Mouse (Mus musculus) heart, embryonic 11.5 days (tissue): ENCODE results near the gene Rbm47. TPM values are rescaled to one million over a fixed set of nuclear protein-coding genes. Genes with fewer than 3 reads are reported as not detected.

Experiments
- ATAC-seq: fragments of 200-750 bp; cut with Nextera tagmentation; replicated peaks from 2 replicates; pipeline ENCODE4 v1.8.0; 2017; ENCODE audit warnings: moderate library complexity; ENCODE audit not compliant: insufficient number of reproducible peaks, low FRiP score, low TSS enrichment
- H3K27ac ChIP-seq: fragments of 300-500 bp; sonication (generic); 2 replicates; pipeline ENCODE4 v1.5.1; 2014; ENCODE audit warnings: mild to moderate bottlenecking, low read depth, low read length
- H3K27me3 ChIP-seq: fragments of 300-500 bp; sonication (generic); 2 replicates; pipeline ENCODE4 v1.6.1; 2014; ENCODE audit warnings: mild to moderate bottlenecking, low read length, mixed read lengths; ENCODE audit not compliant: control insufficient read depth, insufficient read depth
- H3K36me3 ChIP-seq: fragments of 300-500 bp; sonication (generic); 2 replicates; pipeline ENCODE4 v1.6.1; 2014; ENCODE audit warnings: mild to moderate bottlenecking, low read length, moderate library complexity, mixed read lengths; ENCODE audit not compliant: control insufficient read depth, insufficient read depth
- H3K4me1 ChIP-seq: fragments of 300-500 bp; sonication (generic); 2 replicates; pipeline ENCODE4 v1.6.1; 2014; ENCODE audit warnings: low read length; ENCODE audit not compliant: control insufficient read depth, insufficient read depth
- H3K4me2 ChIP-seq: fragments of 300-500 bp; sonication (generic); 2 replicates; pipeline ENCODE4 v1.6.1; 2014; ENCODE audit warnings: mild to moderate bottlenecking, moderate library complexity
- H3K4me3 ChIP-seq: fragments of 300-500 bp; sonication (generic); 2 replicates; pipeline ENCODE4 v1.5.1; 2014; ENCODE audit warnings: low read depth, low read length
- H3K9ac ChIP-seq: fragments of 300-500 bp; sonication (generic); 2 replicates; pipeline ENCODE4 v1.6.1; 2014; ENCODE audit warnings: mild to moderate bottlenecking, low read depth, low read length, moderate library complexity
- H3K9me3 ChIP-seq: fragments of 300-500 bp; sonication (generic); replicated peaks from 2 replicates; pipeline ENCODE4 v1.6.1; 2016; ENCODE audit warnings: low read length; ENCODE audit not compliant: control insufficient read depth
- WGBS: fragments of 180-500 bp; shearing (Covaris S2); extraction: QIAGEN DNeasy Blood & Tissue Kit; methylation state at CpG from one replicate; pipeline ENCODE4 v1.1.7; 2014; ENCODE audit not compliant: insufficient replicate concordance; 5-methylcytosine and 5-hydroxymethylcytosine counted together
- polyA plus RNA-seq: library from polyadenylated mRNA; unstranded; fragments of >200 nt; fragmentation: Nextera tagmentation; extraction: Ambion mirVana; gene quantifications from 2 replicates; pipeline ENCODE4 v1.2.1, GENCODE M21; 2014

The Rbm47 gene
- polyA plus RNA-seq, 1 experiment from 2014 or later, result 1.8 TPM

DNA sequence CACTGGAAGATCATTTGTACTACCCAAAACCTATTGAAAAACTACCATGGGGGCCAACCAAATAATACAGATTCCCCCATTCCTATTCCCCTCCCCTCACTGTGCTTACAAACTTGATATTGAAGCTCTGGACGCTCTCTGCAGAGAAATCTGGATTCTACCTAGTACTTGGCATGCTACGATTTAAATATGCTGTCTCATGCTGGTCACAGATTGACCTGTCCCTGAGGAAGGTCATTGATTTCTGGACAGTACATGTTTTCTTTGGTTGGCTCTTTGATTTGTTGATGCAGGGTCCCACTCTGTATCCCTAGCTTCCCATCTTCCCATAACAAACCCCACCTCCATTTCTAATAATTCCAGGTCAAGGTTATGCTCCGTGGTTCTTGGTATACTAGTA, 88.4 kb downstream of the Rbm47 start:
- no peak overlapping the region for H3K9ac ChIP-seq
- no peak overlapping the region for H3K27ac ChIP-seq
- no peaks in the 10 kb centered on the region for H3K9me3 ChIP-seq
- no peaks in the 10 kb centered on the region for H3K36me3 ChIP-seq
- ATAC-seq, result no peak
- no peak overlapping the region for H3K4me3 ChIP-seq
- H3K4me1 ChIP-seq, result no peaks in the 10 kb centered on the region
- WGBS, result 88% methylated on average over 3 of the region's 3 CpGs
- H3K27me3 ChIP-seq, result no peaks in the 10 kb centered on the region
- H3K4me2 ChIP-seq, result no peak overlapping the region

DNA sequence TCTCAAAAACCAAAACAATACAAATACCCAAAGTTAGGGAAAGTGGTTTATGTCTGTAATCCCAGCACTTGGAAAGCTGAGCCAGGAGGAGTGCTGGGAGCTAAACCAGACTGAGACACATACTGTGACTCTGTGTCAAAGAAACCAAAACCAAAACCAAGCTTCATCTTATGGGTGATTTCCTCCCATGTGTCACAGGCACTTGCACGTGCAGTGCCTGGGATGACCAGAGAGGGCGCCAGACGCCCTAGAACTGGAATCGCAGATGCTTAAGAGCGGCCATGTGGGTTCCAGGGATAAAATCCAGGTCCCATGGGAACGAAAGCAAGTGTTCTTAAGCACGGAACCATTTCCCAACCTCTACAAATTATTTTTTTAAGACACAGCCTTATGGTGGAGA, 89.6 kb downstream of the Rbm47 start:
- ATAC-seq, result no peak
- Histone ChIP-seq H3K9ac (no peak overlapping the region), H3K36me3 (no peaks in the 10 kb centered on the region), H3K4me1 (no peaks in the 10 kb centered on the region), H3K9me3 (no peaks in the 10 kb centered on the region), H3K27me3 (no peaks in the 10 kb centered on the region), H3K4me3 (no peak overlapping the region), H3K27ac (no peak overlapping the region), H3K4me2 (no peak overlapping the region)
- WGBS, result 39% methylated on average over 7 of the region's 7 CpGs

DNA sequence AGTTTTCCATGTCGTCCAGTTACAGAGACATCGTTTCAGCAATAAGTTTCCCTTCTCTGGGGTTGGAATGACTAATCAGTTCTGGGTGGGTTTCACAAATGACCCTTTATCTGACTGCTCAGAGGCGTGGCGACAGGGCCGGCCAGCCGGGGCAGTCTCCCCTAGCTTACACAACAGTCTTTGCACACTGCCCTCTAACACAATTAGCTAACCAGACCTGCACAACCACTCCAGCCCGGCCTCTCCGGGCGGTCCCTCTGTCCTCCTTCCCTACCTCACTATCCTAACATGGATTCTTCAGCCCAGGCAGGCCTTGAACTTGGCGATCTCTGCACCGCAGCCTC, 90.7 kb downstream of the Rbm47 start:
- WGBS, result 60% methylated on average over 11 of the region's 11 CpGs
- H3K27me3 ChIP-seq, result no peaks in the 10 kb centered on the region
- no peak overlapping the region for H3K9ac ChIP-seq
- no peak overlapping the region for H3K27ac ChIP-seq
- no peaks in the 10 kb centered on the region for H3K9me3 ChIP-seq
- H3K4me3 ChIP-seq, result no peak overlapping the region
- H3K36me3 ChIP-seq, result no peaks in the 10 kb centered on the region
- no peak overlapping the region for H3K4me2 ChIP-seq
- H3K4me1 ChIP-seq, result no peaks in the 10 kb centered on the region
- no peak for ATAC-seq

DNA sequence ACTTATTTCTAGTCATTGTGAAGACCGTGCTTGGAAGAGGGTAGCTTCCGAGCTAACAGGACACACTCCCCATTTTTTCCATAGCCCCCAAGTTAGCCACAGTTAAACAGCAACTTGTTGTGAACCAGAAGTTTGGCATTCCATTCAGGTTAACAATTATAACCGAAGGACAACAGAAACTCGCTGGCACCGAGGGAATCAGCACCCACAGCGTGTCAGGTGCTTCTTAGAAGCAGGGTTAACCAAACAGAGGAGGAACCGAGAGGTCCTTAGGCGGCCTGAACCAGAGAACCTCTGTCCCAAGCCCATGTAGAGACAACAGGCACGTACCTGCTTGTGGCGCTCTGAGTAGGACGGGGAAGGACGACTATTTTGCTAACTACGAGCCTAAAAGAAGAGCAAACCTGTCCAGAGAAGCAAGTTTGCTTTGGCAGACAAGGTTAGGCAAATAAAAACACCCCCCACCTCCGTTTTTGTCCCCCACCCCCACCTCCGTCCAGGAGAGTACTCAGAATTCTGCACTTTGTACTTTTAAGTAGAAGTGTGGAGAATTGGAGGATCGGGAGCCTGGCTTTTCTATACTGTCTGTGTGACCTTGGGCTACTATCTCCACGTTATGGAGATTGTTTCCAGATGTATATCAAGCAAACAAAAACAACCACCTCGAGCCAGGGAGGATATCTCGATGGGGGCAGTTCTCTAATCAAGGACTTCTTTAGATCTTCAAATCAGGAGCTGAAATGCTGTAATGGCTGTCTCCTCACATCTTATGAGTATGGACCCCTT, 91.3 kb downstream of the Rbm47 start:
- no peak overlapping the region for H3K9ac ChIP-seq
- no peak overlapping the region for H3K4me3 ChIP-seq
- no peak for ATAC-seq
- H3K4me2 ChIP-seq, result no peak overlapping the region
- no peaks in the 10 kb centered on the region for H3K36me3 ChIP-seq
- H3K4me1 ChIP-seq, result no peaks in the 10 kb centered on the region
- no peak overlapping the region for H3K27ac ChIP-seq
- WGBS, result 64% methylated on average over 19 of the region's 19 CpGs
- no peaks in the 10 kb centered on the region for H3K27me3 ChIP-seq
- no peaks in the 10 kb centered on the region for H3K9me3 ChIP-seq

DNA sequence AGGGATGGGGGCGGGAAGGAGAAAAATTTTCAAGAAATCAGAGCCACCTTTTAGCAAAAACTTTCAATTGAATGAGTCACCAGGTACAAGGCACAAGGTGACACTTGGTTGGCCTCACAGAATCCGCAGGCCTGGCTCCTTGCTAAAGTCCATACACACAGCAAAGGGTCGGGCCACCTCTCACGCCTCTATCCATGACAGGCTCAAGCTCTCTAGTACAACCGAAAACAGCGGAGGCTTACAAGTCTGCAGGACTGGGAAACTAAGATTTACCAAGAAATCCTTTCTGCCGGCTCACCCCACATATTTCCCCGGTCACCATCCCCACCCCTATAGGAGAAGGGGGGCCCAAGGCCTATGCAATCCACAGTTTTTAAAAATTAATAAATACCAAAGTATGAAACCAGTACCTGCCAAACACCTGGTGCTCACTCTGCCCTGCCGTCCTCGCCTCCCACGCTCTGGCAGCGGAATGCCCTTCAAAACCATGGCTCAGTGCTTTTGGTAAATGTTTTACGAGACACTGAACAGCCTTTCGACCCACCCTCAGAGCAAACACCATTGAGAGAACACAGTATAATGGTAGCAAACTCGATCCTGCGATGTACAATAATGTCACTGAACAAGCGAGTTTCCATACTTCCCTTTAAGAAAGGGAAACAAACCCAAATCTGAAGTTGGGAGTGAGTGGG, 92.2 kb downstream of the Rbm47 start:
- H3K9me3 ChIP-seq, result no peaks in the 10 kb centered on the region
- WGBS, result 86% methylated on average over 17 of the region's 17 CpGs
- no peaks in the 10 kb centered on the region for H3K27me3 ChIP-seq
- no peak for ATAC-seq
- H3K36me3 ChIP-seq, result no peaks in the 10 kb centered on the region
- H3K4me1 ChIP-seq, result no peaks in the 10 kb centered on the region
- no peak overlapping the region for H3K4me3 ChIP-seq
- no peak overlapping the region for H3K4me2 ChIP-seq
- no peak overlapping the region for H3K27ac ChIP-seq
- no peak overlapping the region for H3K9ac ChIP-seq

DNA sequence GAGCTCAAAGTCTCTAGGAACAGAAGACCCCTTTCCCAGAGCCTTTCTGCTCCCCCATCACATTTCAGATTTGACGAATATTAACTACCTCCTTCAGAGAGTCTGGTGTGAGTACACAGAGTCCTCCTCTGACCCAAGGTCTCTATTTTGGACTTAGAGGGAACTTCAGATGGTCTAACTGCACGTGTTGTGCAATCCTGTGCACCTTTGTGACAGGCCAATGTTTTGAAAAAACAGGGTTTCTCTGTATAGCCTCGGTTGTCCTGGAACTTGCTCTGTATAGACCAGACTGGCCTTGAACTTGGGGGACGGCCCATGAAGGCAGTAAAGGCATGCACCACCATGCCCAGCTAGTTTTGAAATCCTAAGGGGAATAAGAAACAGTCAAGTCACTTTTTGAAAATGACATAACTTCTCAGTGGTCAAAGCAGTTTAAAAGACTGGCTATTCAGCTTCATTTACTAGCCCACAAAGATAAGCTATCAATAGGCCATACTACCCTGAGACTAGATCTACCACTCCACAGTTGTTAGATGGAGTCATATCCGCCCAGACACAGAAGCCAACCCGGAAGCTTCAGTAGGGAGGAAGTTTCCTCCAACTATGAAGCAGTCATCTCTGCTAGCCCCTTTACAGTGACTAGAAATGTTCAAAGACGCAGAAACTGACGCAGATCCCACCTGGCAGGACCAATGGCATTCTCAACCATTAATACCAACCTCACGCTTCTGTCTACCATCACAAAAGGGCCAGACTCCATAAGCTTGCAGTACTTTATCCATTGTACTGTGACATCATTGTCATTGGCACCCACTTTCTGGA, 93.3 kb downstream of the Rbm47 start:
- Histone ChIP-seq H3K36me3 (no peaks in the 10 kb centered on the region), H3K27me3 (no peaks in the 10 kb centered on the region), H3K9me3 (no peaks in the 10 kb centered on the region), H3K4me2 (no peak overlapping the region), H3K4me3 (no peak overlapping the region), H3K9ac (no peak overlapping the region), H3K4me1 (no peaks in the 10 kb centered on the region), H3K27ac (no peak overlapping the region)
- ATAC-seq, result no peak
- WGBS, result 80% methylated on average over 9 of the region's 9 CpGs

DNA sequence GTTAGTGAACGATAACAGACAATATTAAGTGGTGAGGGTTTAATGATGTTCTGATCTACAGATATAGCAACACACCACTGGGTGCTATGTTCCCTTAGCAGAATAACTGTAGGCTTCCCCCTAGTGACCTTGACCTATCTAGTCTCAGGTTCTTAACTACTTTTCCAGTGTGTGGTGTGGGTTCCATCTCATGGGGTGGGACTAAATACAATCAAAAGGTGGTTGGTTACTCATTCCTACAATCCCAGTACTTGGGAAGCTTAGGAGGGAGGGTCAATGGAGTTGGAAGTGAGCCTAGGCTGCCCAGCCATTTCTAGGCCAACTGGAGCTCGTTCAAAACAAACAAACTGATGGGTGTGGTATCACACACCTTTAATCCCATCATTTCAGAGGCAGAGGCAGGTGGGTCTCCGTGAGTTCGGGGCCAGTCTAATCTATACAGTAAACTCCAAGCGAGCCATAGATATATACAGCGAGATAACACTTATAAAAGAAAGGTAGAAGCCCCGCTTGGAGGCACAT, 94.4 kb downstream of the Rbm47 start:
- no peaks in the 10 kb centered on the region for H3K27me3 ChIP-seq
- no peaks in the 10 kb centered on the region for H3K9me3 ChIP-seq
- no peaks in the 10 kb centered on the region for H3K4me1 ChIP-seq
- no peak overlapping the region for H3K27ac ChIP-seq
- no peak for ATAC-seq
- no peak overlapping the region for H3K4me3 ChIP-seq
- no peak overlapping the region for H3K9ac ChIP-seq
- no peak overlapping the region for H3K4me2 ChIP-seq
- WGBS, result 87% methylated on average over 7 of the region's 7 CpGs
- no peaks in the 10 kb centered on the region for H3K36me3 ChIP-seq

DNA sequence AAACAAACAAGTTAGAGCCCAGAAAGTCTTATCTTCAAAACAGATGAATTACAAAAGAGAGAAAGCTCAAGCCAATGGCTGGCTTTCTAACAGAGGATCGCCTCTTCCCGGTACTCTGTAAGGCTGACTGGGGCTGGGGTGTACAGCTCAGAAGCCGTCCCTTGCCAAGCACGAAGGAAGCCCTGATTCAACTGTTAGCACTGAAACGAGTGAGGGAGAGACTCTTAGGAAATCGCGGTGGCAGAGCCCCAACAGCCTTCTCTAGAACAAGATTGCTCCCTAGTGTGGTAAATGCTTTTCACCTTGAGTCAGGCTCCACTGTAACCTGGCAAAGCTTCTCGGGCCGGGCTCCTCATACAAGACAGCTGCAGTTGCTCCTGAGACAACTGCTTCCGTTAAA, 95.5 kb downstream of the Rbm47 start:
- H3K4me1 ChIP-seq, result no peaks in the 10 kb centered on the region
- H3K27ac ChIP-seq, result no peak overlapping the region
- WGBS, result 29% methylated on average over 10 of the region's 10 CpGs
- H3K27me3 ChIP-seq, result no peaks in the 10 kb centered on the region
- no peak for ATAC-seq
- no peak overlapping the region for H3K9ac ChIP-seq
- no peak overlapping the region for H3K4me3 ChIP-seq
- no peak overlapping the region for H3K4me2 ChIP-seq
- no peaks in the 10 kb centered on the region for H3K36me3 ChIP-seq
- H3K9me3 ChIP-seq, result no peaks in the 10 kb centered on the region
